Mouse (Mus musculus) cerebellum, adult 2 months (tissue): ENCODE measurements around the gene Inpp4b.

Source experiments
- CTCF ChIP-seq: fragments of 200-500 bp; IDR thresholded peaks from 2 replicates; pipeline ENCODE4 v1.5.1; 2011; ENCODE audit warnings: low read depth, mild to moderate bottlenecking, control low read depth, low read length, moderate library complexity, borderline replicate concordance; ENCODE audit not compliant: insufficient read depth
- POLR2A ChIP-seq: fragments of 200-500 bp; IDR thresholded peaks from 2 replicates; pipeline ENCODE4 v1.6.1; 2011; ENCODE audit warnings: low read length, control low read depth, borderline replicate concordance; ENCODE audit not compliant: insufficient read depth

GRCm38 (mm10) chr8:81341191-81341590, 1.2 kb upstream of the Inpp4b start:
- no peak for TF ChIP-seq POLR2A
- no peak for TF ChIP-seq CTCF
